Mouse (Mus musculus) intestine, embryonic 14.5 days (tissue): Measurements from ENCODE around the gene Lrrd1. TPM values are rescaled to one million over a fixed set of nuclear protein-coding genes. Genes with fewer than 3 reads are reported as not detected.
"Not testable (repeated sequence)": the region's sequence is repeated elsewhere in the genome, so short reads cannot be mapped to it uniquely, and the experiment has no call there.

Experiments used
- ATAC-seq: fragments of 200-750 bp; cut with Nextera tagmentation; replicated peaks from 2 replicates; pipeline ENCODE4 v1.8.0; 2017; ENCODE audit warnings: low read depth, moderate number of reproducible peaks, moderate TSS enrichment, moderate library complexity; ENCODE audit not compliant: low FRiP score, low TSS enrichment
- DNase-seq: peaks from one replicate; pipeline ENCODE4 v3.0.0-alpha.2; 2018; ENCODE audit warnings: low spot score
- H3K27ac ChIP-seq: fragments of 300-500 bp; sonication (generic); 2 replicates; pipeline ENCODE4 v1.5.1; 2014; ENCODE audit warnings: low read depth, mild to moderate bottlenecking, control low read depth
- H3K27me3 ChIP-seq: fragments of 300-500 bp; sonication (generic); replicated peaks from 2 replicates; pipeline ENCODE4 v1.6.1; 2014; ENCODE audit warnings: low read length, control low read depth; ENCODE audit not compliant: control insufficient read depth, insufficient read depth
- H3K36me3 ChIP-seq: fragments of 300-500 bp; sonication (generic); 2 replicates; pipeline ENCODE4 v1.6.1; 2014; ENCODE audit warnings: low read length, control low read depth; ENCODE audit not compliant: control insufficient read depth, insufficient read depth
- H3K4me1 ChIP-seq: fragments of 300-500 bp; sonication (generic); replicated peaks from 2 replicates; pipeline ENCODE4 v1.6.1; 2014; ENCODE audit warnings: low read length, control low read depth, mixed read lengths; ENCODE audit not compliant: control insufficient read depth, insufficient read depth
- H3K4me2 ChIP-seq: fragments of 300-500 bp; sonication (generic); 2 replicates; pipeline ENCODE4 v1.6.1; 2014; ENCODE audit warnings: low read length
- H3K4me3 ChIP-seq: fragments of 300-500 bp; sonication (generic); 2 replicates; pipeline ENCODE4 v1.5.1; 2014; ENCODE audit warnings: low read depth, low read length, control low read depth, mixed read lengths
- H3K9ac ChIP-seq: fragments of 300-500 bp; sonication (generic); 2 replicates; pipeline ENCODE4 v1.6.1; 2014; ENCODE audit warnings: mild to moderate bottlenecking, low read length
- H3K9me3 ChIP-seq: fragments of 300-500 bp; sonication (generic); 2 replicates; pipeline ENCODE4 v1.6.1; 2016; ENCODE audit warnings: low read length, control low read depth; ENCODE audit not compliant: control insufficient read depth
- WGBS: fragments of 180-500 bp; shearing (Covaris S2); extraction: QIAGEN DNeasy Blood & Tissue Kit; methylation state at CpG from one replicate; pipeline ENCODE4 v1.1.7; 2014; 5-methylcytosine and 5-hydroxymethylcytosine counted together
- polyA plus RNA-seq: library from polyadenylated mRNA; unstranded; fragments of >200 nt; fragmentation: Nextera tagmentation; extraction: Ambion mirVana; gene quantifications from 2 replicates; pipeline ENCODE4 v1.2.1, GENCODE M21; 2014

Lrrd1 gene
- polyA plus RNA-seq, 1 experiment from 2014 or later: not detected

GRCm38 (mm10) chr5:3808472-3808871 is 36.5 kb upstream of the Lrrd1 start:
- peaks cover 19% of the 10 kb centered on the region for H3K36me3 ChIP-seq
- no peaks in the 10 kb centered on the region for H3K9me3 ChIP-seq
- no peak for DNase-seq
- no peaks in the 10 kb centered on the region for H3K27me3 ChIP-seq
- no peak for ATAC-seq
- H3K4me3 ChIP-seq: no peak overlapping the region
- no peaks in the 10 kb centered on the region; the same call in 1 of the 2 replicates for H3K4me1 ChIP-seq
- WGBS: 92% methylated on average over 1 of the region's 1 CpGs
- no peak overlapping the region for H3K27ac ChIP-seq
- no peak overlapping the region for H3K4me2 ChIP-seq
- H3K9ac ChIP-seq: no peak overlapping the region

DNA sequence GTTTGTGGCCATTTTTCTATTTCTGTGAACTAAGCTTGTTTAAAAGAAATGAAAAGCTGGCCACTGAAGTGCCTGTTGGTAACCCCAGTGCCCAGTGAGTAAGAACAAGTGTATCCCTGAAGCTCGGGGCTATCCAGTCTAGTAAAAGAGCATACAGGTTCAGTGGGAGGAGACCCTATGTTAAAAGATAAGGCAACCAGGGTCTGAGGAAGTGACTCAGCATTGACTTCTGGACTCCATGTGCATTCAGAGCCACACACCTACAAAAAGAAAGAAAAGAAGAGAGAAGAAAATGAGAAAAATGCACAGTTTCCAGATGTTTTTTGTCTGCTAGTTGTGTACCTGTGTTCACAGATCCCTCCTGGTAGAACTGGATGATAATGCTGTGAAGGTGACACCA is 10.9 kb upstream of the Lrrd1 start:
- no peak overlapping the region for H3K4me2 ChIP-seq
- H3K36me3 ChIP-seq: peaks cover 49% of the 10 kb centered on the region
- no peaks in the 10 kb centered on the region for H3K4me1 ChIP-seq
- DNase-seq: no peak
- no peak for ATAC-seq
- H3K4me3 ChIP-seq: no peak overlapping the region
- H3K27ac ChIP-seq: no peak overlapping the region
- no peaks in the 10 kb centered on the region for H3K27me3 ChIP-seq
- H3K9me3 ChIP-seq: no peaks in the 10 kb centered on the region
- 76% methylated on average over 1 of the region's 1 CpGs for WGBS
- no peak overlapping the region for H3K9ac ChIP-seq

GRCm38 (mm10) chr5:3870161-3870560 is 25.2 kb downstream of the Lrrd1 start:
- Histone ChIP-seq H3K9ac (no peak overlapping the region), H3K4me2 (no peak overlapping the region), H3K27ac (no peak overlapping the region), H3K9me3 (no peaks in the 10 kb centered on the region), H3K4me1 (no peaks in the 10 kb centered on the region), H3K27me3 (no peaks in the 10 kb centered on the region), H3K36me3 (no peaks in the 10 kb centered on the region), H3K4me3 (no peak overlapping the region)
- WGBS: 67% methylated on average over 4 of the region's 4 CpGs
- DNase-seq: no peak
- no peak for ATAC-seq

- 65% methylated on average over 1 of the region's 1 CpGs for WGBS
Measured at GRCm38 (mm10) chr5:3872348-3872747, 27.4 kb downstream of the Lrrd1 start.

GRCm38 (mm10) chr5:3873485-3873884 is 28.5 kb downstream of the Lrrd1 start:
- WGBS: 84% methylated on average over 3 of the region's 3 CpGs
- no peaks in the 10 kb centered on the region for H3K27me3 ChIP-seq
- H3K9me3 ChIP-seq: no peaks in the 10 kb centered on the region
- H3K4me3 ChIP-seq: no peak overlapping the region
- H3K4me2 ChIP-seq: no peak overlapping the region
- no peak for DNase-seq
- H3K27ac ChIP-seq: no peak overlapping the region
- no peaks in the 10 kb centered on the region for H3K4me1 ChIP-seq
- H3K9ac ChIP-seq: no peak overlapping the region
- H3K36me3 ChIP-seq: no peaks in the 10 kb centered on the region
- no peak for ATAC-seq

More at GRCm38 (mm10) chr5:3872348-3872747, 27.4 kb downstream of the Lrrd1 start:
- DNase-seq (no peak), ATAC-seq (no peak)
- H3K9ac ChIP-seq: no peak overlapping the region
- H3K27ac ChIP-seq: no peak overlapping the region
- no peak overlapping the region for H3K4me3 ChIP-seq
- H3K4me1 ChIP-seq: no peaks in the 10 kb centered on the region
- no peaks in the 10 kb centered on the region for H3K9me3 ChIP-seq
- no peaks in the 10 kb centered on the region for H3K36me3 ChIP-seq
- H3K4me2 ChIP-seq: no peak overlapping the region
- H3K27me3 ChIP-seq: no peaks in the 10 kb centered on the region

DNA sequence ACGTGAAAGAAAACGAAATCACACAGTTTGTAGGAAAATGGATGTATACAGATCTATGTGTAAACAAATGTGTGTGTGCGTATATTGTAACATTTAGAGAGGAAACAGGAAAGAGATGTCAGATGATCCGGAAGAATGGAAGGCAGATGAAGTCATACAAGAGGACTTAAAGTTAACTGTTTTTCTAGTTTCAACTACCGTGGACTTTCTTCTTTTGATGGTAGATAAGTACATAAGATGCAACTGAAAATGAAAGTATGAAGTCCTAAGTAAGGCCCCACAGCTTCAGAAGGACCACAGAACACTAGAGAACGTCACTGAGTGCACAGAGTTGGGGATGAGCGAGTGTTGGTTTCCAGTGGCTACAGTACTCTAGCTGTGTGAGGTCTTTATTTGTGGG is 41.9 kb downstream of the Lrrd1 start:
- not testable (repeated sequence) for ATAC-seq, H3K4me1 ChIP-seq, H3K4me2 ChIP-seq, H3K9ac ChIP-seq, H3K36me3 ChIP-seq, DNase-seq, H3K27me3 ChIP-seq, H3K4me3 ChIP-seq, H3K9me3 ChIP-seq, H3K27ac ChIP-seq
- WGBS: 81% methylated on average over 7 of the region's 7 CpGs

GRCm38 (mm10) chr5:3889201-3889600 is 44.2 kb downstream of the Lrrd1 start:
- H3K36me3 ChIP-seq: no peaks in the 10 kb centered on the region
- H3K9ac ChIP-seq: no peak overlapping the region
- no peak for DNase-seq
- H3K9me3 ChIP-seq: no peaks in the 10 kb centered on the region
- ATAC-seq: no peak
- H3K4me2 ChIP-seq: no peak overlapping the region
- H3K4me3 ChIP-seq: no peak overlapping the region
- no peaks in the 10 kb centered on the region for H3K27me3 ChIP-seq
- no peak overlapping the region for H3K27ac ChIP-seq
- H3K4me1 ChIP-seq: no peaks in the 10 kb centered on the region

GRCm38 (mm10) chr5:3893459-3894293 is 48.7 kb downstream of the Lrrd1 start, which contains the start of gene Mterf1a:
TSS of gene Mterf1a (minus strand) at chr5:3893933.
- H3K36me3 ChIP-seq, H3K27ac ChIP-seq, H3K4me1 ChIP-seq, H3K27me3 ChIP-seq, DNase-seq, H3K9me3 ChIP-seq: not testable (repeated sequence)
- peak within 1 kb of the TSS; percentile 63 for H3K4me2 ChIP-seq
- H3K4me3 ChIP-seq: peak within 1 kb of the TSS; percentile 49
- H3K9ac ChIP-seq: peak within 1 kb of the TSS; percentile 46
- WGBS: 3% methylated on average over 5 of the region's 47 CpGs
- ATAC-seq: peak; percentile 100

- not testable (repeated sequence) for H3K36me3 ChIP-seq, H3K27me3 ChIP-seq, ATAC-seq, H3K4me1 ChIP-seq, H3K27ac ChIP-seq, H3K9ac ChIP-seq, H3K9me3 ChIP-seq
- peak overlapping the region; percentile 10; the same call in 1 of the 2 replicates for H3K4me3 ChIP-seq
- H3K4me2 ChIP-seq: peak overlapping the region; percentile 6; the same call in 1 of the 2 replicates
- DNase-seq: peak; percentile 52
- WGBS: 91% methylated on average over 4 of the region's 4 CpGs
Measured at GRCm38 (mm10) chr5:3894294-3894619, 49.3 kb downstream of the Lrrd1 start.
